Mouse (Mus musculus): ENCODE data around the gene Amz2. TPM values are rescaled to one million over a fixed set of nuclear protein-coding genes. Genes with fewer than 3 reads are reported as not detected.

Gene Amz2
- 34.2 TPM for polyA plus RNA-seq (2017; shearing (Covaris generic))

GRCm38 (mm10) chr11:109425392-109426271 lies at the start of gene Amz2:
Gene Amz2, plus strand, starts transcription at chr11:109425946.

DNA sequence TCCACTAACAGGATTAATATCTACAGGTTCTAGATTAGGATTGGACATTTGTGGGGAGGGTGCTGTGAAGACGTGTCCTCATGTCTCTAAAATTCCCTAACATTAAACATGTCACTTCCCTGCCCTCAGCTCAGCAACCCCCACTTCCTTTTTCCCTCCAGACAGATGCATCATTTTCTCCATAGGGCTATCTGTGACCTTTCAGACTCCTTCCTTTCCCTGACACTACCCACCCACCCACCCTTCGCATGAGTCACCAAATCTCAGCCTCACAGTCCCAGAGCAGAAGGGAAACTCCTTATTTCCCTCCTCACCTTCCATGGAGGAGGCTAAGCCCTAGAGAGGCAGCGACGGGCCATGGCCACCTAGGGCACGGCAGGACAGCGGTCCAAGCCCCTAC lies 12.1 kb upstream of the Amz2 start, which contains the start of gene 9930022D16Rik:
Gene 9930022D16Rik, plus strand, starts transcription at position 301 of the 400 bp plus-strand sequence.

DNA sequence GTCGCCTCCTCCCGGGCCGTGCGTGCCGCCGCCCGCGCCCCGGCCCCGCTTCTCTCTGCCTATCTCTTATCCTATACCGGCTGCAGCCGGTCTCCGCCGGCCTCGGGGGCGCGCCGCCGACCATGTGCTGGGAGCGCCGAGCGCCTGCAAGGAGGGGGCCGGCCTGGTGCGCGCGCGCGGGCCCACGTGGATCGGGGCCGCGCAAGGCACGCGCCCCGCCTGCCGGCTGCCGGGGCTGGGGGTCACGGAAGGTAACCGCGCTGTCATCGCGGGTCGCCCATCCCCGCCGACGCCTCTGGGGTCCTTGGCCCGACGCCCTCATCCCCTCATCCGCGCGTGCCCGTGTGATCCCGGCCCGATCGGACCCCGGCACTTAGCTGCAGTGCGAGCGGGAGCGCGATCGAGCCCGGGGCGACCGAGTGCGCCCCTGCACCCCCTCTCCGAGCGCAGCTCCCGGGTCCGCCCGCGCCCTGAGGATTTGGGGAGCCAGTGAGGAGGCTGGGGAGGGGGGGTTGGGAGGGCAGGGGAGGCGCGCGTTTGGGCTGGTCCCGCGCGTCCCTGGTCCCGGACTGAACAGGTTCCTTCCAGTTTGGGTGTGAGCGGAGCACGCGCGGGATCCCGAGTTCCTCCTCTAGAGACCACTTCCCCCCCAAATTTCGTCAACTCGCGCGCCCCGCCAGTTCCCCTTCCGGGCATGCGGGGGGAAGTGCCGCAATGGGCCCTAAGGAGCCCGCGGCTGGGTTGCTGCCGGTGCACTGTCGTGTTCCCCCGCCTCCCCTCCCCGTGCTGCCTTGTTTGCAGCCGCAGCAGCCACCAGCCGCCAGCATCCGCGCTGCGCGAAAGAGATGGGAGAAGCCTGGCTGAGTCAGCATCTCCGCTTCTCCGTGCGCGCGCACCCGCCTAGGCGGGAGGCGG lies 47.7 kb downstream of the Amz2 start, which contains the start of the genes Arsg and Slc16a6:
Gene Arsg, plus strand, starts transcription at position 204 of the 915 bp plus-strand sequence.
Gene Slc16a6, minus strand, starts transcription at position 428 of the 915 bp plus-strand sequence.

Other genes starting within 250 kb of the Amz2 start
- 8.1 TPM for gene Rgs9, start 127.8 kb upstream of the Amz2 start, polyA plus RNA-seq (2017; shearing (Covaris generic))
- gene Gna13, start 63.1 kb upstream of the Amz2 start, polyA plus RNA-seq (2017; shearing (Covaris generic)), result 64.9 TPM
- 0.25 TPM for gene 9930022D16Rik, start 12.0 kb upstream of the Amz2 start, polyA plus RNA-seq (2017; shearing (Covaris generic))
- 3.1 TPM for gene Arsg, start 47.4 kb downstream of the Amz2 start, polyA plus RNA-seq (2017; shearing (Covaris generic))
- 17.3 TPM for gene Slc16a6, start 47.7 kb downstream of the Amz2 start, polyA plus RNA-seq (2017; shearing (Covaris generic))
- 0.11 TPM for gene Wipi1, start 186.0 kb downstream of the Amz2 start, polyA plus RNA-seq (2017; shearing (Covaris generic))
- gene Prkar1a, start 223.5 kb downstream of the Amz2 start, polyA plus RNA-seq (2017; shearing (Covaris generic)), result 428 TPM